Mouse (Mus musculus): ENCODE measurements around the gene Gria1.

- TF ChIP-seq POLR2A (IDR thresholded peaks at IDR 0.05; ENCODE audit: borderline replicate concordance, control insufficient read depth, low read depth, low read length) (no peak), CTCF (IDR thresholded peaks at IDR 0.05; ENCODE audit: control insufficient read depth, insufficient read depth, low read length) (no peak)
Observed at GRCm38 (mm10) chr11:57297376-57297775, 286.2 kb downstream of the Gria1 start.

All from bone marrow, adult 2 months (tissue).